Mouse (Mus musculus) heart, adult 2 months (tissue): ENCODE results near the gene Atg10. TPM values are rescaled to one million over a fixed set of nuclear protein-coding genes. Genes with fewer than 3 reads are reported as not detected.

ENCODE experiments used
- DNase-seq, 2 experiments: peaks; one replicate each; pipeline ENCODE4 v3.0.0; 2021
- H3K27ac ChIP-seq: fragments of 200-600 bp; 2 replicates; pipeline ENCODE4 v1.8.1; 2022
- H3K27me3 ChIP-seq: fragments of 200-500 bp; 2 replicates; pipeline ENCODE4 v1.6.1; 2012; ENCODE audit warnings: mild to moderate bottlenecking, low read length, inconsistent platforms, mixed read lengths; ENCODE audit not compliant: control insufficient read depth, insufficient read depth
- H3K36me3 ChIP-seq: fragments of 200-500 bp; 2 replicates; pipeline ENCODE4 v1.6.1; 2012; ENCODE audit warnings: low read length, inconsistent platforms; ENCODE audit not compliant: control insufficient read depth, insufficient read depth
- H3K4me1 ChIP-seq: fragments of 200-500 bp; 2 replicates; pipeline ENCODE4 v1.6.1; 2011; ENCODE audit warnings: low read length; ENCODE audit not compliant: control insufficient read depth, insufficient read depth
- H3K4me3 ChIP-seq: fragments of 200-600 bp; 2 replicates; pipeline ENCODE4 v1.8.1; 2022
- H3K79me2 ChIP-seq: fragments of 200-500 bp; replicated peaks from 2 replicates; pipeline ENCODE4 v1.6.1; 2012; ENCODE audit warnings: mild to moderate bottlenecking, inconsistent platforms, low read length, moderate library complexity, mixed read lengths; ENCODE audit not compliant: control insufficient read depth, insufficient read depth
- H3K9ac ChIP-seq: fragments of 200-500 bp; 2 replicates; pipeline ENCODE4 v1.6.1; 2012; ENCODE audit warnings: low read depth, mild to moderate bottlenecking, control low read depth, inconsistent platforms, low read length, mixed read lengths
- CTCF ChIP-seq: fragments of 200-600 bp; IDR thresholded peaks from 2 replicates; pipeline ENCODE4 v1.8.1; 2022; ENCODE audit warnings: antibody characterized with exemption, mild to moderate bottlenecking, moderate library complexity
- EP300 ChIP-seq: fragments of 200-500 bp; IDR thresholded peaks from 2 replicates; pipeline ENCODE4 v1.6.1; 2011; ENCODE audit warnings: low read depth, low read length, control low read depth; ENCODE audit not compliant: insufficient read depth
- POLR2A ChIP-seq: fragments of 200-500 bp; IDR thresholded peaks from 2 replicates; pipeline ENCODE4 v1.6.1; 2011; ENCODE audit warnings: mild to moderate bottlenecking, low read depth, low read length, control low read depth; ENCODE audit not compliant: insufficient read depth
- WGBS: fragments of 180-500 bp; shearing (Covaris S2); methylation state at CpG from one replicate; pipeline ENCODE4 v1.1.7; 2018; 5-methylcytosine and 5-hydroxymethylcytosine counted together
- intact Hi-C: fragments of 180-260 bp; cut with DNase I; formaldehyde crosslinking; loops from one replicate; pipeline ENCODE4 v1.15.1; 2025
- polyA plus RNA-seq: library from polyadenylated mRNA; depleted of rRNA; stranded (reverse); fragments of >200 nt; gene quantifications from 2 replicates; pipeline ENCODE4 v1.2.3, GENCODE M21; 2012
- total RNA-seq, 2 experiments: library from RNA; stranded (reverse); gene quantifications; 2 replicates each; pipeline ENCODE4 v1.2.3; 2021

Gene Atg10
- total and polyA plus RNA-seq, 3 experiments: 5.9 to 27.1 (median 25.1) TPM

DNA sequence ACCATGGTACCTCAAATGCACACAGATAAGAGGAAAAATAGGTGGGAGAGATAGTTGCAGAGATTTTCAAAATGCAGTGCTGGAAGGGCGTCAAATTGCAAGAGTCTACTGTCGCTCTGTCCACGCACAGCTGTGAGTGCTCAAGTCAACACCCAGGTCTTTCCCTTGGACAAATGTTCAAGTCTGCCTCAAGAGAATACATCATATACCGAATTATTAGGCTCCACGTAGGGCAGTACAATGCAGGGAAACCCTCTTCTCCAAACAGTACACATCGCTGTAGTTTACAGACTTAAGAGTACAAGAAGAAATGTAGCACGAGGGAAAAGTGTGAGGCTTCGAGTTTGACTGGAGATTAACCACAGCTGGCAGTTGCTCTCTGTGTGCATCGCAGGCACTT is 200.3 kb downstream of the Atg10 start:
- Histone ChIP-seq H3K27ac (no peak overlapping the region), H3K27me3 (no peaks in the 10 kb centered on the region), H3K36me3 (no peaks in the 10 kb centered on the region), H3K4me1 (no peaks in the 10 kb centered on the region), H3K4me3 (no peak overlapping the region), H3K9ac (no peak overlapping the region), H3K79me2 (no peaks in the 10 kb centered on the region)
- WGBS: 74% methylated on average over 9 of the region's 9 CpGs
- intact Hi-C loops: no loop called here
- TF ChIP-seq EP300 (no peak), POLR2A (no peak), CTCF (no peak)
- no peak for DNase-seq

DNA sequence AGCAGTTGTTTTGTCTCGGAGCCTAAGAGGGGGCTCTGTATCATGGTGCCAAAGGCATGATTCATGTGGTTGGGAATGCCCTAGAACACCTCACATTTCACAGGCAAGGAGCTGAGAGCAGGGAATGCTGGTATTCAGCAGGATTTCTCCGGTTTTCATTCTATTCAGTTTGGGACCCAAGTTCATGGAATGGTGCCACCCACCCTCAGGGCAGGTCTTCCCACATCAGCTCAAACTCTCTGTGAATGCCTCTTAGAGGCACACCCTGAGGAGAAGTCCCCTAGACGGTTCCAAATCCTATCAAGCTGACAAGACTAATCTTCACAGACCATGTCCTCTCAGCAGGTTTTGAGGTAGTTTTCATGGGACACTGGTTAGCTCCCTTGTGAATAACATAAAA is 211.9 kb downstream of the Atg10 start:
- Histone ChIP-seq H3K36me3 (no peaks in the 10 kb centered on the region), H3K27me3 (no peaks in the 10 kb centered on the region), H3K4me1 (no peaks in the 10 kb centered on the region), H3K79me2 (no peaks in the 10 kb centered on the region), H3K27ac (no peak overlapping the region), H3K9ac (no peak overlapping the region), H3K4me3 (no peak overlapping the region)
- 74% methylated on average over 3 of the region's 3 CpGs for WGBS
- TF ChIP-seq POLR2A (no peak), EP300 (no peak), CTCF (no peak)
- intact Hi-C loops: no loop called here
- DNase-seq: no peak

DNA sequence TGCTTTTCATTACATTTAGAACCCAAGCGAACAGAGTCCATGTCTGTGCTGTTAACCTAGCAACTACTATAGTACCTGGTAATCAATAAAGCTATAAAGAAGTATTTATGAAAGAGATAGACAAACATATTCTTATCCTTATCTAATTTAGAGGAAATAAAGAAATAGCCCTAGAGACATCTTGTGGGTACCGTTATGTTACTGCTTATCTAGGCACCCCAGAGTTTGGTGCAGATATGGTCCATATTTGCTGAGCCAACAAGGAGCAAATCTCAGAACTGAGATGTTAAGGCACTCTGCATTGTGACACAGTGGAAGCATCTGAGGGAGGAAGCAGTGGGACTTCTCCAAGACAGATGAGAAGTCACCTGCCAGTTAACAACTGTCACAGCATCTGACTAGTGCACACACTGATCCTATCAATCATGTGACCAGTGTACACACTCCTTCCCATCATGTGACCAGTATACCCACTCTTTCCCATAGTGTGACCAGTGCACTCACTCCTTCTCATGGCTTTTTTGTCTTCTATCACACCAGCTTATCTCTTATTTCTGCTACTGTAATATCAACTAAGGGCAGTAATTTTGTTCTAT is 228.6 kb downstream of the Atg10 start:
- no peaks in the 10 kb centered on the region for H3K4me1 ChIP-seq
- TF ChIP-seq EP300 (no peak), CTCF (no peak), POLR2A (no peak)
- H3K79me2 ChIP-seq: no peaks in the 10 kb centered on the region
- no peak for DNase-seq
- H3K9ac ChIP-seq: no peak overlapping the region
- H3K27ac ChIP-seq: no peak overlapping the region
- no peaks in the 10 kb centered on the region for H3K36me3 ChIP-seq
- no peak overlapping the region for H3K4me3 ChIP-seq
- no peaks in the 10 kb centered on the region for H3K27me3 ChIP-seq
- WGBS: 86% methylated on average over 2 of the region's 2 CpGs
- intact Hi-C loops: no loop called here

DNA sequence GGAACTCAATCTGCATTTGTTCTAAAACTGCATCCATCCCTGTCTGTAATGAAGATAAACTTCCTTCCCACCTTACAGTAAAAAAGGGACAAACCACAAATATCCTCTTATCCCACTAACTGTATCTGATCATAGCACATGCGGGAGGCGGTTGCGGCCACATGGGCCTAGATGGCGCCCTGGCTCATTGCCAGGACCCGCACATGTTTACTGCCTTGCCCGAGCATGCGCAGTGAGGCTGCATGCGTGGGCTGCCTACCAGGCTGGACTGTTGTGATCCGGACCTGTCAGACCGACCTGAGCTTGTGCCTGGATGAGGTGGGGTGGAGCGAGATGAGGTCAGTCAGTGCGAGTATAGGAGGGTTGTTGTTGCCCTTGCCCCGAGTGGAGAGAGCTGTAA is 230.2 kb downstream of the Atg10 start:
- H3K27ac ChIP-seq: no peak overlapping the region
- no peaks in the 10 kb centered on the region for H3K79me2 ChIP-seq
- intact Hi-C loops: no loop called here
- H3K36me3 ChIP-seq: no peaks in the 10 kb centered on the region
- no peaks in the 10 kb centered on the region for H3K4me1 ChIP-seq
- H3K27me3 ChIP-seq: no peaks in the 10 kb centered on the region
- 77% methylated on average over 13 of the region's 13 CpGs for WGBS
- no peak overlapping the region for H3K9ac ChIP-seq
- DNase-seq: no peak
- no peak overlapping the region for H3K4me3 ChIP-seq
- TF ChIP-seq CTCF (no peak), POLR2A (no peak), EP300 (no peak)

DNA sequence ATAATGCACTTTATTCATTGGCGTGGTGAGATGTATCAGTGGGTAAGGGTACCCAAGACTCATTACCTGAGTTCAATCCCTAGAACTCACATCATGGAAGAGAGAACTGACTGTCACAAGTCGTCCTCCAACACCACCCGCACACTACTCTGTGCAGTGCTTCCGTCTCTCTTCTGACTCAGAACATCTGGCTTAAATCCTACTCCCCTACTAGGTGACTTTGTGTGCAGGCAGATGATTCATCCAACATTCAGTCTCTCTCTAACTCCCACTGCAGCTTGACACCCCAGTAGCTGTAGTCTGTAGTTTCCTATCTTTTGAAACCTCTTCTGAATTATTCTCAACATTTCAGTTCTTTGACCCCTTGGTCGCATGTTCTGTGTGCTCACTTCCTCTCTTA is 230.8 kb downstream of the Atg10 start:
- H3K27me3 ChIP-seq: no peaks in the 10 kb centered on the region
- no peak for DNase-seq
- no peaks in the 10 kb centered on the region for H3K4me1 ChIP-seq
- 78% methylated on average over 5 of the region's 5 CpGs for WGBS
- no peak for TF ChIP-seq EP300
- TF ChIP-seq POLR2A: no peak
- no peak for TF ChIP-seq CTCF
- H3K4me3 ChIP-seq: no peak overlapping the region
- H3K36me3 ChIP-seq: no peaks in the 10 kb centered on the region
- H3K9ac ChIP-seq: no peak overlapping the region
- H3K79me2 ChIP-seq: no peaks in the 10 kb centered on the region
- intact Hi-C loops: no loop called here
- no peak overlapping the region for H3K27ac ChIP-seq

DNA sequence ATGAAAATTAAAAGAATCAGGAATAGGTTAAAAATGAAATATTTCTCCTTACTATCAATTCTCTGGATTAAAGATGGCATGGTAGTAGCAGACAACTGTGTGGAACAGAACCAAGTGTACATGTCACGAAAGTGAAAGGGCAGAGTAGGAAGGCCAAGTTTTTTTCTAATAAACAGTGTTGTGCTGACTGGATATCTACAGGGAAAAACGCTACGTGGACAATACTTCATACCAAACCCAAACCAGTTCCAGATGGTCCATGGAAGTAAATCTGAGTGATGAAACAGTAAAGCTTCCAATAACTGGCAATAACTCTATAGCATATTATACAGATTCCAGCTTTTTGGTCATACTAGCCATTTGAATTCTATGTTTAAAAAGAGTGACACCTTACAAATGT is 235.5 kb downstream of the Atg10 start:
- Histone ChIP-seq H3K27me3 (no peaks in the 10 kb centered on the region), H3K27ac (no peak overlapping the region), H3K79me2 (no peaks in the 10 kb centered on the region), H3K36me3 (no peaks in the 10 kb centered on the region), H3K9ac (no peak overlapping the region), H3K4me1 (no peaks in the 10 kb centered on the region), H3K4me3 (no peak overlapping the region)
- no peak for DNase-seq
- 73% methylated on average over 3 of the region's 3 CpGs for WGBS
- intact Hi-C loops: no loop called here
- TF ChIP-seq POLR2A (no peak), CTCF (no peak), EP300 (no peak)
